Mouse (Mus musculus): ENCODE measurements around the gene Cep89.

Cep89 gene

DNA sequence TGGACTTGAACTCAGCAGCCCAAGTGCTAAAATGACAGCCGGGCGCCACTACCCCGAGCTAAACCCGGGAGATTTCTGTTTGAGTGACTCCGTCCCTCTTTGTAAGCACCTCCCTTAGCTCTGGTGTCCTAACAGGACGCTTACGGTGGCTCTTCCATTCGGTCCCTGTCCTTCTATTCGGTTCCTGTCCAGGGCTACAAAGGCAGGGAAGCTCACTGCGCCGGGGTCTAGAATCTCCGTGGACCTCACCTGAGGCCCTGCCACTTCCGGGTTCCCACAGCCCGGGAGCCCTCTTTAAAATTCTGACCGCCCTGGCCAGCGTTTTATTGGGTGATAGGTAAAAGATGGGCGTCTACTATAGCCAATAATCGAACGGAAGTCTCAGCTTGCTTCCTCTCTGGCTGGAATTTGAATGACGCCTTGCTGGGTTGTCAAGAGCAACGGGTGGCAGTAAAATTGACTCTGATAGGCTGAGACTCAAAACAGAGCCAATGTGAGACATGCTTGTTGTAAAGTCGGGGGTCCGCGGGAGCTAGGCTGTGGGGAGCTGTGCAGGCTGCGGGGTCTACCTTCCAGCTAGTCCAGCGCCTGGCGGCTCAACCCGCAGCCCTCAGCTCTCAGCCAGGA is at the start of gene Cep89, which contains the start of gene Faap24:
TSS of gene Cep89 (plus strand) at position 494 of the 627 bp plus-strand sequence.
TSS of gene Faap24 (minus strand) at position 295 of the 627 bp plus-strand sequence.
- DNase-seq (ENCODE audit: low read depth, low spot score), result peak; percentile 98

DNA sequence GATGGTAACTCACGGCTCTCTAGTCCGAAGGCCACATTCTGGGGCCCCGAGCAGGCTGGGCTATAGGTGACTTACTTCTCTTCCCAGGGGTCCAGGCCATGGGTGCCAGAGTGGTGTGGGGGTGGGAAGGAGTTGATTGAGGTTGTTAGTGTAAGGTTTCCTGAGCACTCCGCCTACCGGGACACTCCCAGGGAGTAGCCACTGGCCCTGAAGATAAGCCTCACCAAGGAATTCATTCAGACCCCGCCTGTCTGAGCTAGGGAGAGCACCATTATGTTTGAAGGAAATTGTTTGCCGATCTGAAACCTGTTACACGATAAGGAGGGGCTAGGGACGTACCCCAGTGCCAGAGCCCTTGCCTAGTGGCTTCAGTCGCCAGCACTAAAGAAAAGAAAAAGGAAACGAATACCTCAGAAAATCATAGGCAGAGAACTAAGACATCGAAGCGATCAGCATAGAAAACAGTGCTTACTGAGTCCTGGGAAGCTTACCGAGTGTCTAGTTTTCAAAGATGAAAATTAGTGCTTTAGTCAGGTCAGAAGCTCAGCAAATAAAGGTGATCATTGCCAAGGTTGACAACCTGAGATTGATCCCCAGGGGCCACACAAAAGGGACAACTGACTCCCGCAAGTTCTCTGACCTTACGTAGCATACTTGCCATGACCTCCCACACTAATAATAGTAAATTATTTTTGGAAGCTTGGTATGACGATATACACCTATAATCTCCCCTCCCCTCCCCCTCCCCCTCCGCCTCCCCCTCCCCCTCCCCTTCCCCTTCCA is 48.7 kb upstream of the Cep89 start:
- no peak for DNase-seq (ENCODE audit: low read depth, low spot score)

DNA sequence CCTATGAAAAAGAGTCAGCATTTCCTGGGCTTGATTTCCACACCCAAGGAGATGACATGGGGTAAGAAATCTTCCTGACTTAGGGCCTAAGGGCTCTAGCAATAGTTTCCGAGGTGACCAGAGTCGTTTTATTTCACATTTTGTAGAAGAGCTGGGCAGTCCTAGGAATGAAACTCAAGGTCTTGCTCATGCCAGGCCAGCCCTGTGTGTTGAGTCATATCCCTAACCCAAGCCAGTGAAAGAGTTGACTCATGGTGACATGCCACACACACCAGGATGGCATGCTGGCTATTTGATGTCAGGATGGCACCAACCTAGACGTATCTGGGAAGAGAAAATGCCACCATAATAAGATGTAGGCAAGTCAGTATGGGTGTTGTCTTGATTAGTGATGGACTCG is 47.8 kb upstream of the Cep89 start:
- DNase-seq (ENCODE audit: low read depth, low spot score), result no peak

DNA sequence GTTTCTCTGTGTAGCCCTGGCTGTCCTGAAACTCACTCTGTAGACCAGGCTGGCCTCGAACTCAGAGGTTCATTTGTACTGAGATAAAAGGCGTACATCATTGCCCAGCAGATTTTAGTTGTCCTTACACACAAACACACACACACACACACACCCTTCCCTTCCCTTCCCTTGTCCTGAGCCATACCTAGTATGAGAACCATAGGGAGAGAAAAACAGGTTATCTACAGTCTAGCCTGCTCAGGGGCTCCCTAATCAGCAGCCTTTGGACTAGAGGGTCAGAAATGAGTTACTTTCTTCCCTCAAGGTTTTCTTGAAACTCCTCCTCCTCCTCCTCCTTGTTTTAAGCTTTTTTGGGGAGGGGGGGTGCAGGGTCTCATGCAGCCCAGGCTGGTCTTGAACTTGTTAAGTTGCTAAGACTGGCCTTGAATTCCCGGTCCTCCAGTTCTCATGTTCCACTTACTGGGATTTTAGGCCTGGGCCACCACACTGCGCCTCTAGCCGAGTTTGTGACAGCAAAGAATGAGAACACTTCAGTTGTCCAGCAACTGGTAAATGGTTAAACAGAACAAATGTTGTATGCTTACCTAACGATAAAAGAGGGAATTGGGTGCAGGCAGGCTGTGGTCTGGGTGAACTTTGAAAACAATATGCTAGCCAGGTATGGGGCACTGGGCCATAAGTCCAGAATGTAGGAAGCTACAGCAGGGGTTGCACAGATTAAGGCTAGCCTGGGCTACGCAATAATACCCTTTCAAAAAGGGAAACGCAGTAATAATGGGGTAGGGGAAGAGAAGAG is 46.8 kb upstream of the Cep89 start:
- no peak for DNase-seq (ENCODE audit: low read depth, low spot score)

DNA sequence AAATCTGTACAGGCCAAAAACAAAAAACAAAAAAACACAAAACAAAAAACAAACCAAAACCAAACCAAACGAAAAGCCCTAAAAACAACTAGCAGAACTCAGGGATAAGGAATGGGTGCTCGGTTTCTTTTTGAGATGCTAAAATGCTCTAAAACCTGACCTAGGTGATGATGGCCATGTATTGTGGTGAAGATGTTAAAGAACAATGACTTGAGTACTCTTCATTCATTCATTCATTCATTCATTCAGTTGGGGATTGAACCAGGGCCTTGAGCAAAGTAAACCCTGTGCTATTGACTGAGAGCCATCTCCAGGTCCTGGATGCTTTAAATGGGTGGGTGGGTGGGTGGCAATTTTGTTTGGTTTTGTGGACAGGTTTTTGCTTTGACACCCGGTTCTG is 45.7 kb upstream of the Cep89 start:
- no peak for DNase-seq (ENCODE audit: low read depth, low spot score)

DNA sequence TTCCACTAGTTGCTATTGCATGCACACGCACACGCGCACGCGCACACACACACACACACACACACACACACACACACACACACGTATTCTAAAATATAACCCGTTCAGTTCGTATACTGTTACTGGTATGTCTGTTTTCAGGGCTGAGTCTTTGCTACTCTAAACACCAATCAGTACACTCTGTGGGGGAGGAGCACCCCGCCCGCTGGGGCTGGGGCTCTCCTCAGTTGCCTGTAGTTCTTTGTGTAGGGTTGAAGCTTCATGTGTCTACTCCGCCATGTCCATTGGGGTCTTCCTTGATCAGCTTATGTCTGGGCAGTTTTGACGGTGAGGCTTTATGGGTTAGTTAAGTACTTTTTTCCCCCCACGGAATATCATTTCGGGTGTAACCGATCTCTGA is 43.5 kb upstream of the Cep89 start:
- DNase-seq (ENCODE audit: low read depth, low spot score), result no peak

DNA sequence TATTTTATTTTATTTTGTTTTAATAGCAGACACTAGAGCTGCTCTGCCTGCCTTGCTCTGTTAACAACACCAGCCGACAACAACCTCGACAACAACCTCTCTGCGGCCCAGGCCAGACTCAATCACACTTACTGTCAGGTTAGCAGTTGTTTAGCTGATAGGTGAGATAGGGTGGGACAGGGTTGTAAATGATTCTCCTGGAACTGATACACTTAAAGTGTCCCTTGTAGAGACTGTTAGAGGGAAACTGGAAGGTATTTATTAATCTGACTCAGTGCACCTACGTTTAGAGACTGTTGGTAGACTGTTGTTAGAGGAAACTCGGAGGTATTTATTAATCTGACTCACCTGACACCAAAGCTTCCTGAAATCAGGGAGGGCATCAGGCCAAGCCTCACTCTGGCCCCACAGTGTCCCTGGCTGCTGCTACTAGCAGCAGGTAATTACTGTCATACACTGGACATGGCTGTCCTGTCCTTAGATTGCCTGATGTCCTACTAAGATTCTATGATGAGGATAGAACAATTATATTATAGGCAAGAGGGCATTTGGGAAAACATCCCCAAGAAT is 41.4 kb upstream of the Cep89 start:
- DNase-seq (ENCODE audit: low read depth, low spot score), result no peak

DNA sequence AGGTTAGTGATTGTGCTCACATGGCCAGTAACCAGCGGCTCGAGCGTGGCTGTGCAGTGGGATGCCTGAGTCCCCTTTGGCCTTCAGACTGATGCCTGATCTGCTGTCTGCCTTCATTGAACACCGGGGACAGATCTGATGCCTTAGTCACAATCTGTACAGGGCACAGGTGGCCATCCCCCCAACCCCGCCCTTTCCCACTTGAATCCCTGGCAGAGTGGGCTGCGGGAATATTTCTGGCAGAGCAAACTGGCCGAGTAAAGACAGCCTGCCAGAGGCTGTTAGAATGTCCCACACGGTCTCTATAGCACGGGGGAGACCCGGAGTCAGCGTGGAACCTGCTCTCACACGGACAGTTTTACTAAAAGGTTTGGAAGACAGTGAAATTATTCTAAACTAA is 39.2 kb upstream of the Cep89 start:
- no peak for DNase-seq (ENCODE audit: low read depth, low spot score)

DNA sequence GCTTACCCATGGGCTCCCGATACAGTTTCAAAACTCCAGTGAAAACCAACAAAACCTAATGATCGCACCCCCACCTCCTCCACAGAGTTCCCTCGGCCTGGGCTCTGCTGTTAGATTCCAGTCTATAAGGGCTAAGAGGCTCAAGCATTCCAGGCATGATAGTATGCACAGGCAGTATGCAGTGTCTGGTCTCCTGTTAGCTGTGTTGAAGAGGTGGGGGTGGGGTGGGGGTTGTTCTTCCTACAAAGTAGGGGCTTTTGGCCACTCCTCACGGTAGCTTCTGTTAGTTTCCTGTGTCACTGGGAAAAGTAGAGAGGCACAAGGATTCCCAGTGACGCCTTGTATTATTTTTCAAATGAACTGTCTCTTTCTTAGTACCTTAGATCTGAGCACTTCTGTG is 34.6 kb upstream of the Cep89 start:
- no peak for DNase-seq (ENCODE audit: low read depth, low spot score)

DNA sequence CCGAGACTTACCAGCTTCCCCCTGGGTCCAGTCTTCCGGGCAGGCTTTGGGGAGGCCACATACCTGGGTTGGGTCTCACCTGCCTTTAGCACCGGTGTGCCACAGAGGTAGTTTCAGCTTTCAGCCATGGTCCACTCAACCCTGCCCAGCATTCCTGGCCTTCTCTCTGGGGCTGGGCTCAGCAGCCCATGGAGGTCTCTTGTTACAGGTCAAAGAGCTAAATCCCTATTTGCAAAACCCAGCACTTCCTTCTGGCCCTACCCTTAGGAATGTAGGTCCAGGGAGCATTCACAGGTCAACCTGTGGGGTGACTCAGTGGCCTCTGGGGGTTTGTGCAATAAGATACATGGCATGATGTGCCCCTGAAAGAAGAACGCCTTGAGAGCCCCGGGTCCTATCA is 34.0 kb upstream of the Cep89 start:
- no peak for DNase-seq (ENCODE audit: low read depth, low spot score)

DNA sequence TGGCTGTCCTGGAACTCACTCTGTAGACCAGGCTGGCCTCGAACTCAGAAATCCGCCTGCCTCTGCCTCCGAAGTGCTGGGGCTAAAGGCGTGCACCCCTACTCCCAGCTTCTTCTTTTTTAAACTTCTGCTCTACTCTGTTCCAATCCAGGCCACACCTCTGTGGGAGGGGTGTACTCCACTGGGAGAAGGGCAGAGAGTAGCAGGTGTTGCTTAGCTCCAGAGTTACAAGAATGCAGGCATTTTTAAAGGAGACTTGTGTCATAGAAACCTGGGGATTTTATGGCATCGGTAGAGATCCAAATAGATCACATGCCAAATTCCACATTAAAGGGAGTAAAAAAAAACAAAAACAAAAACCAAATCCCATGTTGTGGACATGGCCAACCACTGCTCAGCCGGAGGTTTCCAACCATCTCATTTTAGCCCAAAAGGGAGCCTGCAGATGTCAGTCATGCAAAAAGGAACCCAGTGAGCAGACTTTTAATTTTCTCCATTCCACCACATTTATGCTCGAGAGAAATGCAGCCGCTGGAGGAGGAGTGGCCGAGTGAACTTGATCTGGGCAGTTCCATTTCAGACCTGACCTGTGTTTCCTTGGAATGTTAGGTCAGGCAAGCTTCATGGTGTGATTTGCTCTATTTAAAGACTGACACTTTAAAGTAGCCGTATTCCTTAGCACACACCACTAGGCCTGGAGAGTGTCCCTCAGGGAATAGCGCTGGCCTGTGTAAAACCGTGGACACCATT is 31.5 kb upstream of the Cep89 start:
- peak; percentile 18 for DNase-seq (ENCODE audit: low read depth, low spot score)

DNA sequence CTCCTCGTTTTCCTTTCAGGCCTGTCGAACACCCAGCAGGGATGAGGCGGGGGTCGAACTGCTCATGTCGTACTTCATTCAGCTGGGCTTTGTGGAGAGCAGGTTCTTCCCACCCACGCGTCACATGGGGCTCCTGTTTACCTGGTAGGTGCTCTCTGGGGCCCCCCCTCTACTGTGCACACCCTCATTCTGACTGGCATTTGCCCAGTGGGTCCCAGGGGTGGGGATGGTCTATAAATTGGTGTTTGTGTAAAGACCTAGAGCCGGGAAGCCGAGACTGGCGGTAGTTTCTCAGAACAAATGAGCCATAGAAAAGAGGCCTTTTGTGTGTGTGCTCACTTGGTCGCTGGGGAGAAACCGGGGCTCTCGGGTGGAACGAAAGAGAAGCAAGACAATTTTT is 25.7 kb upstream of the Cep89 start:
- no peak for DNase-seq (ENCODE audit: low read depth, low spot score)

DNA sequence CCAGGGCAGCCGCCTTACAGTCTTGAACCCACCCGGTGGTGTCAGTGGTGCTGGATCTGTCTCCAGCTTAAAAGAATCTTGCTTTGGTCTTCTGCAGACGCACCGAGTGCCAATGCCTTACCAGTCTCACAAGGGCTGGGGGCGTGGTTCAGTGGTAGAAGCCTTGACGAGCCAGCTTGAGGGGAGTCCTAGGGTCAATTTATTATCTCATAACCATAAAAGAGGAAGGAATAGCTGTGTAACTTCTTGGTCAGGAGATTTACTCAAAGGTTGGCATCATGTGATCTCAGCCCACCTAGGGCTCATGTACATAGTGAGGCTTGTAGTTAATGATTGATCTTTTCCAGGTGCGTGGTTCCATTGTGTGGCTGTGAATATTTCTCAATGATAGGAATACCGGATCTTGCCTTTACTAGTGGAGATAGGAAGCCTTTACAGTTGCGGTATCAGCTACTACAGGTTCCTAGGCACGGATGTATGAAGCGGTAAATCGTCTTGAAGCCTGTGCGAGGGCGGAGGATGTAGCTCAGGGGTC is 24.3 kb upstream of the Cep89 start:
- no peak for DNase-seq (ENCODE audit: low read depth, low spot score)

DNA sequence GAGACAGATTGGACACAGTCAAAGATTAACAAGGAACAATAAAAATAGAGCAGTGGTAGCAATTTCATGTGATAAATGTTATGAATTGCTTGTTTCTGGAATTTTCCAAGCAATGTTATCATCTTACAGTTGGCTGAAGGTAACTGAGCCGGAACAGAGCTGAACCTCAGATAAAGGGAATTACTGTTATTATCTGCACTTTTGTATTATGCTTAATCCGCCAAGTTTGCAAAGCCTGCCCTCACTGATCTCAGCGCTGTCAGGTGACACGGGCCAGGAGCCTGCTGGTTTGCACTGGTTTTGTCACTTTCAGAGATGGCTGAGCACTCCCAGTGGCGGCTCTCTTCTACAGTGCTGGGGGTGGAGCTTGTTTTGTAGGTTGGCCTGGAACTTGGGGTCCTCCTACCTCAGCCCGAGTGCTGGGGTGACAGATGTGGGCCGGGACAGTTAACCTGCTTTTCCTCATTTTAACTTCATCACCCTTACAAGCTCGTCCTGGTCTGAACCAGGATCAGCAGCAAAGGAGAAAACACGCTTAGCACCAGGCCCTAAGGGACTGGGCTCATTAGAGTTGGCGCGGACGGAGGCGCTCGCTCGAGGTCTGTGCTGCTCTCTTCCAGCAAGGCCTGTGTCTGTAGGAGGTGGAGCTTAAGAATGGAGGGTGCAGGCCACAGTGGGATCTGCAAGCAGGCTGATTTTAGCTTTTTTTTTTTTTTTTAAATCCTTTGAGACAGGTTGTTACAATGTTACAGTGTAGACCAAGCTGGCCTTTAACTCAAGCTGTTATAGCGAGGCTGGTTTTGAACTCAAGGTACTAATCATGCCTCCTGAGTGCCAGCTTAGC is 23.5 kb upstream of the Cep89 start:
- DNase-seq (ENCODE audit: low read depth, low spot score), result no peak

DNA sequence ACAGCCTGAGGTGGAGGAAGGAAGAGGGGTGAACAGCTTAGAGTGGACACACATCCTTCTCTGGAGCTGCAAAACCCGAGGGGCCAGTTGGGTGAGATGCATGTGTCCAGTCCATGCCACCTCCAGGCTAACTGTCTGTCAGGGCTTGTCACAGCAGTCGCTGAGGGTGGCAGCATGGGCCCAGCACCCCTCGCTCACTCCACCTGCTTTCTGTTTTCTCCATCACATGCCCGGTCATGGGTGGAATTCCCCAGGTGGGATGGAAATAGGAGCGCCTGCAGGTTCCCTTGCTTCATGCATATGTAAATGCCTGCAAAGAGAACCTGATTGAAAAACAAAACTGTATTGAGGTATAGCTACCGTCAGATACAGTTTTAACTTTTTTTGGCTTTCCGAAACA is 22.6 kb upstream of the Cep89 start:
- DNase-seq (ENCODE audit: low read depth, low spot score), result no peak

DNA sequence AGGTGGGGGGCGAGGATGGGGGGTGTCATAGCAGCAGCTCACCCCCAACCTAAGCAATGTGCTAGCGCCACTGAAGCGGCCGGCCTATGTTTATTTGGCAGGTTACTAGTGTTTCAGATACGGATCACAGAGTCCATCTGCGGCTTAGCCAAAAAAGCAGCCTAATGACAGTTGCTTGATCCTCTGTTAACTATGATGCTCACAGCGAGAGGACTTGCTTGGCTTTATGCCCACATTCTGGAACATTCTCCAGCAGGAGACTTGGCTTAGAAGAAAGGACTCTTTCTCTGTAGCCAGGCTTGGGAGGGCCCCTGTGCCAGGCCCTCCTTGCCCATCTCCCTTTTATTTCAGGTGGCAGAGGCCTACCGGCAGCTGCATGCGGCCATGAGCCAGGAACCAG is 20.2 kb upstream of the Cep89 start:
- DNase-seq (ENCODE audit: low read depth, low spot score), result no peak

DNA sequence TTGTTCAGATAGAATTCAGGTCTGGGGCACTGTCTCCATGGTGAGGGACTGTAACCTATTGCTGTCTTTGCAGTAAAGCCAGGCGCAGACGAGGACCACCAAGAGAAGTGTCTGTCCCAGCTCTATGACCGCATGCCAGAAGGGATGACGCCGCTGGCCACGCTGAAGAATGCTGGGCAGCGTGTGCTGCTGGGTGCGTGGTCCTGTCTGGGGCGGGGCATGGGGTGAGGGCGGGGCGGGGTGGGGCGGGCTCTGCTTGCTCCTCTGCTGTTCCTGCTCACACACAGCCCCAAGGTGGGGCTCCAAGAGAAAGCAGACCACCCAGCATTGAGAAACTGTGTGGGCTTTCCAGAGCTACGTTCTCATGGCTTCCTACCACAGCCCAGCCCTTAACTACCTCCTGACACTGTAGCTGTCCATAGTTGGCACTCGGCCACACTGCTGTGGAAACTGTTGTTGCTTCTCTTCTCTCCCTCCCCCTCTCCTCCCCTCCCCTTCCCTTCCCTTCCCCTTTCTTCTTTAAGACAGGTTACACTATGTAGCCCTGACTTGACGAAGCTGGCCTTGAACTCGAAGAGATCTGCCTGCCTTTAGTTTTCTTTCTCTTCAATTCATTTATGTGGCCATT is 17.2 kb upstream of the Cep89 start:
- DNase-seq (ENCODE audit: low read depth, low spot score), result no peak

DNA sequence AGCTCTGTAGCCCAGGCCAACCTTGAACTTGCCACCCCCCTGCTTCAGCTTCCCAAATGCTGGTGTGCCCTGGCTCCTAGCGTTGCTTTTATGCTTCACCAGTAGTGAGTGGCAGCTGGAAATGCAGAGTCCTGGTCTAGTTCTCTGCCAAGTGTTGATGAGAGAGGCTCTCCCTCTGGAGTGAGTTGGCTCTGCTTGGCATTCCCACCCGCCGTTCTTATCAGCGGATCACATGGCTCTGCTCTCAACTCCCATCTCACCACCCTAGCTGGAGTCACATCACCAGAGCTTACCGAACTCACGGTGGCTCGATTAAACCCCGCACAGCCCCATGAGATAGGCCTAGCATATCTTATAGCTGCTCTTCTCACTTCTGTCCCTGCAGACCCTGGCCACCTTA is 16.5 kb upstream of the Cep89 start:
- DNase-seq (ENCODE audit: low read depth, low spot score), result no peak

DNA sequence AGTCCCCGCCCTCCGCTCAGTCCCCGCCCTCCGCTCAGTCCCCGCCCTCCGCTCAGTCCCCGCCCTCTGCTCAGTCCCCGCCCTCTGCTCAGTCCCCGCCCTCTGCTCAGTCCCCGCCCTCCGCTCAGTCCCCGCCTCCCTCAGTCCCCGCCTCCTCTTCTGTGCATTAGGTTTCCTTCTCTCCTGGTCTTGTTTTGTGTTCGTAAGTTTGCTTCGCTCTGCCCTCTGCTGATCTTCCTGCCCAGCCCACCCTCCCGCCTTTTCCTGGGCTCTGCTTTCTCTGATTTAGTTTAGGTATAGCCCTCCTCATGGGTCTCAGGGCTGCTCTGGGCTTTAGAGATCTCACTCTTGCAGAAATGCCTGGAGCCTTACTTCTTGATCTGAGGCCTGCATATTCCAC is 15.0 kb upstream of the Cep89 start:
- DNase-seq (ENCODE audit: low read depth, low spot score), result no peak

All from mesoderm, embryonic 11.5 days (tissue).